Mouse (Mus musculus) limb, embryonic 11.5 days (tissue): ENCODE measurements around the gene Kcnip1. TPM values are rescaled to one million over a fixed set of nuclear protein-coding genes. Genes with fewer than 3 reads are reported as not detected.

Experiments used
- ATAC-seq: fragments of 200-750 bp; cut with Nextera tagmentation; 2 replicates; pipeline ENCODE4 v1.8.0; 2017; ENCODE audit warnings: low read depth; ENCODE audit not compliant: insufficient number of reproducible peaks, low FRiP score, low TSS enrichment
- DNase-seq: peaks from one replicate; pipeline ENCODE4 v3.0.0-alpha.2; 2015; ENCODE audit warnings: low spot score
- H3K27ac ChIP-seq: fragments of 300-500 bp; sonication (generic); replicated peaks from 2 replicates; pipeline ENCODE4 v1.5.1; 2014; ENCODE audit warnings: low read depth, mild to moderate bottlenecking, low read length
- H3K27me3 ChIP-seq: fragments of 300-500 bp; sonication (generic); 2 replicates; pipeline ENCODE4 v1.6.1; 2014; ENCODE audit warnings: mild to moderate bottlenecking, low read length, mixed read lengths; ENCODE audit not compliant: control insufficient read depth, insufficient read depth
- H3K36me3 ChIP-seq: fragments of 300-500 bp; sonication (generic); 2 replicates; pipeline ENCODE4 v1.6.1; 2014; ENCODE audit warnings: mild to moderate bottlenecking, low read length, moderate library complexity, mixed read lengths; ENCODE audit not compliant: control insufficient read depth, insufficient read depth
- H3K4me1 ChIP-seq: fragments of 300-500 bp; sonication (generic); 2 replicates; pipeline ENCODE4 v1.6.1; 2014; ENCODE audit warnings: low read length, mixed read lengths; ENCODE audit not compliant: control insufficient read depth, insufficient read depth
- H3K4me2 ChIP-seq: fragments of 300-500 bp; sonication (generic); 2 replicates; pipeline ENCODE4 v1.6.1; 2014; ENCODE audit warnings: low read depth, mild to moderate bottlenecking, moderate library complexity; ENCODE audit not compliant: severe bottlenecking
- H3K4me3 ChIP-seq: fragments of 300-500 bp; sonication (generic); 2 replicates; pipeline ENCODE4 v1.5.1; 2014; ENCODE audit warnings: low read depth, low read length
- H3K9ac ChIP-seq: fragments of 300-500 bp; sonication (generic); 2 replicates; pipeline ENCODE4 v1.6.1; 2014; ENCODE audit warnings: mild to moderate bottlenecking, low read length
- H3K9me3 ChIP-seq: fragments of 300-500 bp; sonication (generic); 2 replicates; pipeline ENCODE4 v1.6.1; 2016; ENCODE audit warnings: low read length; ENCODE audit not compliant: control insufficient read depth
- WGBS: fragments of 180-500 bp; shearing (Covaris S2); extraction: QIAGEN DNeasy Blood & Tissue Kit; methylation state at CpG from one replicate; pipeline ENCODE4 v1.1.7; 2014; 5-methylcytosine and 5-hydroxymethylcytosine counted together
- polyA plus RNA-seq: library from polyadenylated mRNA; unstranded; fragments of >200 nt; fragmentation: Nextera tagmentation; extraction: Ambion mirVana; gene quantifications from 2 replicates; pipeline ENCODE4 v1.2.1, GENCODE M21; 2014

The Kcnip1 gene
- polyA plus RNA-seq, 1 experiment from 2014 or later: 0.80 TPM

GRCm38 (mm10) chr11:33871998-33872715, 120.8 kb downstream of the Kcnip1 start:
- no peak overlapping the region for H3K27ac ChIP-seq
- H3K9me3 ChIP-seq: peaks cover 4% of the 10 kb centered on the region; the same call in 1 of the 2 replicates
- H3K27me3 ChIP-seq: no peaks in the 10 kb centered on the region
- H3K36me3 ChIP-seq: no peaks in the 10 kb centered on the region
- peak; percentile 28 for DNase-seq
- ATAC-seq: no peak
- no peak overlapping the region for H3K4me2 ChIP-seq
- no peak overlapping the region for H3K9ac ChIP-seq
- H3K4me1 ChIP-seq: peaks cover 6% of the 10 kb centered on the region
- WGBS: 45% methylated on average over 9 of the region's 9 CpGs
- no peak overlapping the region for H3K4me3 ChIP-seq

- no peak overlapping the region for H3K27ac ChIP-seq
- no peak overlapping the region for H3K9ac ChIP-seq
- ATAC-seq: no peak
- no peaks in the 10 kb centered on the region for H3K36me3 ChIP-seq
- peaks cover 6% of the 10 kb centered on the region for H3K4me1 ChIP-seq
- DNase-seq: no peak
- no peaks in the 10 kb centered on the region for H3K27me3 ChIP-seq
- 95% methylated on average over 2 of the region's 2 CpGs for WGBS
- H3K9me3 ChIP-seq: no peaks in the 10 kb centered on the region; the same call in 1 of the 2 replicates
- H3K4me3 ChIP-seq: no peak overlapping the region
- H3K4me2 ChIP-seq: no peak overlapping the region
Measured at GRCm38 (mm10) chr11:33870246-33870645, 122.7 kb downstream of the Kcnip1 start.

- Histone ChIP-seq H3K4me2 (no peak overlapping the region), H3K36me3 (no peaks in the 10 kb centered on the region), H3K4me1 (peaks cover 6% of the 10 kb centered on the region), H3K27ac (no peak overlapping the region), H3K27me3 (no peaks in the 10 kb centered on the region), H3K9me3 (no peaks in the 10 kb centered on the region), H3K4me3 (no peak overlapping the region), H3K9ac (no peak overlapping the region)
- DNase-seq: no peak
- 82% methylated on average over 3 of the region's 3 CpGs for WGBS
- ATAC-seq: no peak
Measured at GRCm38 (mm10) chr11:33869559-33869958, 123.4 kb downstream of the Kcnip1 start.

- H3K4me2 ChIP-seq: no peak overlapping the region
- H3K36me3 ChIP-seq: no peaks in the 10 kb centered on the region
- H3K27ac ChIP-seq: no peak overlapping the region
- no peaks in the 10 kb centered on the region for H3K27me3 ChIP-seq
- WGBS: 77% methylated on average over 6 of the region's 6 CpGs
- H3K9ac ChIP-seq: no peak overlapping the region
- H3K9me3 ChIP-seq: no peaks in the 10 kb centered on the region
- no peak for ATAC-seq
- no peak for DNase-seq
- H3K4me1 ChIP-seq: no peaks in the 10 kb centered on the region
- H3K4me3 ChIP-seq: no peak overlapping the region
Measured at GRCm38 (mm10) chr11:33866775-33867174, 126.2 kb downstream of the Kcnip1 start.

- Histone ChIP-seq H3K4me2 (no peak overlapping the region), H3K9me3 (no peaks in the 10 kb centered on the region), H3K27ac (no peak overlapping the region), H3K36me3 (no peaks in the 10 kb centered on the region), H3K9ac (no peak overlapping the region), H3K4me1 (no peaks in the 10 kb centered on the region), H3K4me3 (no peak overlapping the region), H3K27me3 (no peaks in the 10 kb centered on the region)
- DNase-seq (no peak), ATAC-seq (no peak)
- 95% methylated on average over 4 of the region's 4 CpGs for WGBS
Measured at GRCm38 (mm10) chr11:33864245-33864644, 128.7 kb downstream of the Kcnip1 start.

GRCm38 (mm10) chr11:33861823-33862222, 131.1 kb downstream of the Kcnip1 start:
- no peak overlapping the region for H3K9ac ChIP-seq
- H3K27ac ChIP-seq: no peak overlapping the region
- ATAC-seq (no peak), DNase-seq (no peak)
- no peak overlapping the region for H3K4me2 ChIP-seq
- no peaks in the 10 kb centered on the region for H3K27me3 ChIP-seq
- no peaks in the 10 kb centered on the region for H3K9me3 ChIP-seq
- H3K36me3 ChIP-seq: no peaks in the 10 kb centered on the region
- no peaks in the 10 kb centered on the region for H3K4me1 ChIP-seq
- H3K4me3 ChIP-seq: no peak overlapping the region

- H3K27ac ChIP-seq: no peak overlapping the region
- no peak for DNase-seq
- no peak overlapping the region for H3K4me3 ChIP-seq
- H3K9me3 ChIP-seq: no peaks in the 10 kb centered on the region
- no peaks in the 10 kb centered on the region for H3K27me3 ChIP-seq
- no peak overlapping the region for H3K4me2 ChIP-seq
- no peaks in the 10 kb centered on the region for H3K36me3 ChIP-seq
- H3K4me1 ChIP-seq: no peaks in the 10 kb centered on the region
- no peak overlapping the region for H3K9ac ChIP-seq
- no peak for ATAC-seq
- 80% methylated on average over 4 of the region's 4 CpGs for WGBS
Measured at GRCm38 (mm10) chr11:33860905-33861582, 131.9 kb downstream of the Kcnip1 start.

GRCm38 (mm10) chr11:33849614-33850013, 143.3 kb downstream of the Kcnip1 start:
- Histone ChIP-seq H3K4me1 (no peaks in the 10 kb centered on the region), H3K36me3 (no peaks in the 10 kb centered on the region), H3K27me3 (no peaks in the 10 kb centered on the region), H3K4me2 (no peak overlapping the region), H3K9me3 (no peaks in the 10 kb centered on the region), H3K27ac (no peak overlapping the region), H3K4me3 (no peak overlapping the region), H3K9ac (no peak overlapping the region)
- DNase-seq (no peak), ATAC-seq (no peak)
- 74% methylated on average over 11 of the region's 11 CpGs for WGBS
